Comparison of ENCODE assay signal across 19 mouse cellular contexts in the genomic region with DNA sequence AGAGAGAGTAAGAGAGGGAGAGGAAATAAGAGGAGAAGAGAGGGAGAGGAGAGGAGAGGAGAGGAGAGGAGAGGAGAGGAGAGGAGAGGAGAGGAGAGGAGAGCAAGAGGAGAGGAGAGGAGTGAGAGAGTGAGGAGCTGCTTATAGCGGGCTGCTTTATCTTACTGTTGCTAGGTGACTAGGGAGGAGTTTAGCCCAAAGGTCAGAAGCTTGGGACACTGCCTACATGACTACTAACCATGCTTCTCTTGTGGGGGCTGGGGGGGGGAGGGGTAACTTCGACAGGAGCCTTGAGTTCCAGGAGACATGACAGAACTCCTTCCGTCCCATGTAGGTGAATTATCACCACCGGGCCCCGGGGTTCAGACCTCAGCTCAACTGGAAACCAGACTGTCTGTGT. TPM values are rescaled to one million over a fixed set of nuclear protein-coding genes. Genes with fewer than 3 reads are reported as not detected.
"Had no signal": no experiment of that assay in that cellular context is flagged by ENCODE, and none has a peak within 500 bp of the region (broad histone marks: within the 10 kb centered on the region; RNA-seq: fewer than 3 reads in every experiment).

No protein-coding gene starts in this region.

- H3K36me3 ChIP-seq: limb, embryonic 12.5 days; midbrain, embryonic 13.5 days; stomach, embryonic 15.5 days had no signal

- H3K9ac ChIP-seq: limb, embryonic 12.5 days; midbrain, embryonic 13.5 days; stomach, embryonic 15.5 days had no signal

- H3K4me3 ChIP-seq: layer of hippocampus, adult 2 months; limb, embryonic 12.5 days; midbrain, embryonic 13.5 days; stomach, embryonic 15.5 days had no signal

- DNase-seq: kidney, adult 9 months; kidney, postnatal 4 days; lung, adult 2 months; lung, postnatal 36 days; right cerebral cortex, postnatal 14 days; thymus, adult 2 months; thymus, postnatal 25 days had no signal

- H3K4me2 ChIP-seq: limb, embryonic 12.5 days; midbrain, embryonic 13.5 days; stomach, embryonic 15.5 days had no signal

- H3K4me1 ChIP-seq: midbrain, embryonic 13.5 days; stomach, embryonic 15.5 days had no signal

- ATAC-seq: lung, postnatal 0 days; midbrain, embryonic 13.5 days had no signal

- H3K27ac ChIP-seq: kidney, postnatal 0 days; layer of hippocampus, adult 2 months; limb, embryonic 12.5 days; midbrain, embryonic 13.5 days; stomach, embryonic 15.5 days had no signal

- H3K27me3 ChIP-seq: limb, embryonic 12.5 days; midbrain, embryonic 13.5 days; stomach, embryonic 15.5 days had no signal

- H3K9me3 ChIP-seq: limb, embryonic 12.5 days; midbrain, embryonic 13.5 days; stomach, embryonic 15.5 days had no signal

RNA-seq across cellular contexts. Expression of a gene that starts 20.3 kb away (rescaled TPM):
- total RNA-seq: liver, adult 2 months; megakaryocyte progenitor cell, adult 5-6 weeks had no signal
- polyA plus RNA-seq: liver, adult 2 months; spleen, adult 2 months had no signal

RNA-seq across cellular contexts. Expression of a gene that starts 47.6 kb away (rescaled TPM):
- total RNA-seq: layer of hippocampus, adult 2 months; left cerebral cortex, postnatal 36 days; megakaryocyte progenitor cell, adult 5-6 weeks had no signal
- polyA plus RNA-seq: liver, adult 2 months; lung, adult 2 months; midbrain, postnatal 0 days; neural tube, embryonic 14.5 days had no signal
